Mouse (Mus musculus): ENCODE results near the gene Gtpbp1.

- no peak for TF ChIP-seq TAL1 (IDR thresholded peaks at IDR 0.05; ENCODE audit: low read length)
- peak; percentile 55; the same call in 1 of the 2 replicates for TF ChIP-seq GATA1 (IDR thresholded peaks at IDR 0.05; ENCODE audit: low read length)
These were observed 32.7 kb upstream of the Gtpbp1 start for GRCm38 (mm10) chr15:79657837-79658530.

Measured in erythroblast, embryonic 14.5 days (primary cell).